Mouse (Mus musculus) cerebellum, postnatal 14 days (tissue): Measurements from ENCODE around the gene Dlst.
"Not testable (repeated sequence)": the region's sequence is repeated elsewhere in the genome, so short reads cannot be mapped to it uniquely, and the experiment has no call there.

Experiments used
- DNase-seq, 2 experiments: peaks; one replicate each; pipeline ENCODE4 v3.0.0; 2021; ENCODE audit warnings: mixed read lengths in 2 of 2

Dlst gene

DNA sequence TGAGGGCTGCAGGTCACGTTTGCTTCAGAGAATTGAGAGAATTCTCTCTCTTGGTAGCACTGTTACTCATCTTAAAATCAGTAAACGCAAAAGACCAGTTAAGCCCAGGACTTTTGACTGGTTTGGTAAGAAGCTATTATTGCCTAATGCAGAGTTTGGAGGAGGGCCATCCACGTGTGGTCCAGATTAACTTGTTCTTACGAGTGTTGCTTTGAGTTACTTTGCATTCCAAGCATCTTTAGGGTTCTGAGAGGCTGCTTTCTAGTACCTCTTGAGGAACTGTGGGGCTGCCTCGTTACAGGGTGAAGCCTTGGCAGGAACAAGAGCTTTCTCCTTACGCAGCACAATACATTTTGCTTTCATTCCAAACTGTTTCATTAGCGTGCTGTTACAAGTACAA, 5.0 kb downstream of the Dlst start:
- DNase-seq: no peak

- no peak for DNase-seq
Observed at GRCm38 (mm10) chr12:85121806-85122459, 11.3 kb downstream of the Dlst start.

GRCm38 (mm10) chr12:85123108-85123530, 12.5 kb downstream of the Dlst start:
- no peak for DNase-seq

DNA sequence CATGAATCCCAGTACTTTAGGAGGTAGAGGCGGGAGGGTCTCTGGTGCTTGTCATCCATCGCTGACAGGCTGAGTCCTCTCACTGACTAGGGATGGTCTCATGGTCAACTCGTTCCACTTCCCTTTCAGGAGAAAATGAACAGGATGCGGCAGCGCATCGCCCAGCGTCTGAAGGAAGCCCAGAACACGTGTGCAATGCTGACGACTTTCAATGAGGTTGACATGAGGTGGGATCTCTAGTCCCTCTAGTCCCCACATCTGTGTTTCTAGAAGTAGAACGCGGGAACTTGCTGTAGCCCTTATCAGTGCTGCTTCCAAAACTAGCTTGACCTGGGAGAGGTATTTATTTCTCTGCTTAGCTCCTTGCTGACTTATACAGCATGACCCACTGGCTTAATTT, 13.0 kb downstream of the Dlst start:
- DNase-seq: no peak

GRCm38 (mm10) chr12:85124751-85125150, 14.1 kb downstream of the Dlst start:
- no peak for DNase-seq

DNA sequence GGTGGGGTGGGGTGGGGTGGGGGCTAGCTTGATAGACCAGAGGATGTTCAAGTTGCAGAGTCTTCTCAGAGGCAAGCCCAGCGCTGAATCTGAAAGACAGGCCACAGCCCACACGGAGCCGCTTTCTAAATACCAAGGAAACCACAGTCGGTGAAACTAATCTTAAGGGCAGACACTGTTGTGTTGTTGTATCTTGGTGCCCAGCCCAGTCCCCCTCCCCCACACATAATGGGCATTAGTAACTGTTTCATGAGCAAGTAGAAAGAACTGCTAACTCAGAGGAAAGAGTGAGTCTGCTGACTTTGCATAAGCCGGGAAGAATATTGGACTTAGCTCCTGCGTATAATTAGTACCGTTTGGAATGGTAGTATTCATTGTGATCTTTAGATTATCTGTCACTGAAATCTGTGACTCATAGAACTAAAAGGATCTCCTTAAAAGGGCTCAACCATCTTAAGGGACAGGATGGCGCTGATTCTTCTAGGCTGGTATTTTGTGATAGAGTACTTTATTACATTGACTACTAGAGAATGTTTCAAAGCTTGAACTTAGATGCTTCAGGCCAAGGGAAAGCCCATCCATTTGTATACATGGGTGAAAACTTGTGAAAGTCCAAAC, 16.5 kb downstream of the Dlst start:
- no peak for DNase-seq

GRCm38 (mm10) chr12:85129426-85129978, 18.9 kb downstream of the Dlst start:
- DNase-seq: no peak

- DNase-seq: no peak
Observed at GRCm38 (mm10) chr12:85131361-85131760, 20.7 kb downstream of the Dlst start.

- DNase-seq: no peak
Observed at GRCm38 (mm10) chr12:85134043-85134794, 23.6 kb downstream of the Dlst start.

DNA sequence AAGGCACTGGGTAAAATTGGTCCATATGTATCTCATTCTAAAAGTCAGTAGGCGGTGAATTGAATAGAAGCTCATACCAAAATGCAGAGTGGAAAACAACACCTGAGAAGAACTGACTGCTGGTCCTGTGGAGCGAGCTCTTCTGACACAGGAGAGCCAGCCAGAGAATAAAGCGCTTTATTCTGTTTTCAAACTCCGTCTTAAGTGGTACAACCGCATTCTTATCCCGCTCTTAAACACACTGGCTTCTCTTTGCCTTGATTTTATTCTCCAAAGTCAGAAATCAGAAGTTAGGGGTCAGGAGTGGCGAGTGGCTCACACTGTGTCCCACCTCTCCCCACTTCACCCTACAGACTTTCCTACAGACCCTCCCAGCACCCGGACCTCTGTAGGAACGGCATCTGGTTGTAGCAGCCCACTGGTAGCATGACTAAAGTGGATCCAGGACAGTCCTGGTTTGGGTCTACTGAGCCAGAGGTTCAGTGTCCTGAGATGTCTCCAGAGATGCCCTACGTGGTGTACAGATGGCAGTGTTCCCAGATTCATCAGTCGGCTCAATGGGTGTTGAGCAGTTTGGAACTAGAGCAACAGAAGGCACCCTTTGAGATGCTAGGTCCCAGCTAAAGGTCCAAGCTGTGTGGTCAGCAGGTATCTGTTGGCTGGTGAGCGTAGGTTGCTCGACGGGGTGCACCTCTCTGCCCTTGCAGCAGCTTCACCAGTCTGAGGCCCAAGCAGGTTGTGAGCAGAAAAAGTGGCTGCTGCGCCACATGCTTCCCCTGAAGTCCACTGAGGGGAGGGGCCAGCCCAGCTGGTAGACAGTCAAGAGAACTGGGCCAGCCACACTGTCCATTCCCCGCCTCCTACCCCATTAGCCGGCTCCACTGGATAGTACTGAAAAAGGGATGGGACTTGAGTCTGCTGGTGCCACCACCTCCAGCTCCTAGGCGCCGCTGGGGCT, 25.2 kb downstream of the Dlst start:
- no peak for DNase-seq

DNA sequence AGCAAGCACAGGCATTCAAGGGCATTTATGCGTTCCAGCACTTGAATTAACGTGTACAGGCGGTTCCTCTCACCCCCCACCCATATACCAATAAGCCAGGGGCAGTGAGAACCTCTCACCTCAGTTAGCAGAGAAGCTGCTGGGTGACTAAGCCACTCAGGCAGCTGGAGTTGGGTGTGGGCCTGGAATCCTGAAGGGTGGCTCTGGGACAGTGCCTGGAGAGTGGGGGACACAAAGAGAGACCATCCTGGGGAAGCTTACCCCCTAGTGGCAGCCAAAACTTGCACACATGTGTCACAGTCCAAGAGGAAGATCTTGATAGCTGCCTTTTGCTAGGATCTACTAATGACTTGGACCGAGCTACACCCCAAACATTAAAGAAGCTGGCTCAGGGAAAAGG, 26.0 kb downstream of the Dlst start:
- no peak for DNase-seq

GRCm38 (mm10) chr12:85140036-85140701, 29.5 kb downstream of the Dlst start:
- DNase-seq: no peak

DNA sequence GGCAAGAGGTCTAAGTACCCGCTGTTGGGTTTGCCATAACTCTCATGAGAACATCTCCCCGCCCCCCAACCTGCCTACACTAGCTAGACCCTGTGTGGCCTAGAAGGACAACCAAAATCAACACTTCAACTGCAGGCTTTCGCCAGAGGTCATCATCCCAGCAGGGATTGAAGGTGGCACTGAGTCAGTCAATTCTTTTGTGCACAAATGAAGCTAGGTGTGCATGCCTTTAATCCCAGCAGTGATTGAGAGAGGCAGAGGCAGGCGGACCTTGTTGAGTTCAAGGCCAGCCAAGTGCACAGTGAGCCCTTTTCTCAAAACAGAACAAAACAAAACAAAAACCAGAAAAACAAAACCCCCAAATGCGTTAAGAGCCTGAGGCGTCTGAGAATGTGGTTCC, 30.5 kb downstream of the Dlst start:
- DNase-seq: no peak

DNA sequence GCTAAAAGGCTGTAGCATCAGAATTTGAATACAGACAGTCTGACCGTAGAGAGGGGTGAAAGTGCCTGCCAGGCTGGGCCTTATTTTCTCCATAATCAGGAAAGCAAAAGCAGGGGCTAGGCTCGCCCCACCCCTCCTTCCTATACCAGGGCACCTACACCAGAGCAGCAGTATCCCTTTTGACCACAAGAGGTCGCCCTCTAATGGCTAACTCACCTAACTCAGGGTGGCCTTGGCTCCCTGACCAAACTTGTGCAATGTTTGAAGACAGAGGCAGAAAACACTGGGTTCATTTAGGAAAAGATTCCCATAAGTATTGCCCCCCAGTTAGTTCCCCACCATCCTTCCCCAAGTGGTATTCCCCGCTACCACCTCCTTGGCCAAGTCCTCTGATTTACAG, 32.2 kb downstream of the Dlst start:
- peak; percentile 93 to 96 for DNase-seq

DNA sequence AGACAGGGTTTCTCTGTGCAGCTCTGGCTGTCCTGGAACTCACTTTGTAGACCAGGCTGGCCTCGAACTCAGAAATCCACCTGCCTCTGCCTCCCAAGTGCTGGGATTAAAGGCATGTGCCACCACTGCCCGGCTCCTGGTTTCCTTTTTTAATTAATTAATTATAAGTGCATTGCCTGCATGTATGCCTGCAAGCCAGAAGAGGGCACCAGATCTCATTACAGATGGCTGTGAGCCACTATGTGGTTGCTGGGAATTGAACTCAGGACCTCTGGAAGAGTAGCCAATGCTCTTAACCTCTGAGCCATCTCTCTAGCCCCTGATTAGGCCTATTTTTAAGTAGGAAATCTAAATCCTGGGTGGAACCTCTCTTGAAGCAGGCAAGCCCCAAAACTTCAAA, 33.6 kb downstream of the Dlst start:
- not testable (repeated sequence) for DNase-seq

DNA sequence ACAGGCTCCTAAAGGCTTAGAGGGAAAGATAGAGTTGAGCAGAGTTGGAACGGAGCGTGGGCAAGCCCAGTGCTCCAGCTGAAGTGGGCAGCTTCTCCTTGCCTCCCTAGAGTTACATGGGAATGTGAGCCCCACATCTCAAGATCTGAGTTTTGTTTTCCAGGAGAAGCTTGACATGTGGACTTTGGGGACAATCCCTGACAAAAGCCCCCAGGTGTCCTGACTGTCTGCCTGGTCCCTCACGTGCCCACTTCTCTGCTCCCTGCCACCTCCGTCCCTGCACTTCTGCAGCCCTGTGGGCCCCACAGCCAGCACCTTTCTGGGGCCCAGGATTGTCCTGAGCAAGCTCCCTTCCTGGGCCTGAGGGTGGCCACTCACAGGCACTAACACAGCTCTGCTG, 34.2 kb downstream of the Dlst start:
- DNase-seq: no peak

GRCm38 (mm10) chr12:85145630-85146029, 35.0 kb downstream of the Dlst start:
- peak; percentile 50 to 59 for DNase-seq

- no peak for DNase-seq
Observed at GRCm38 (mm10) chr12:85146355-85146754, 35.7 kb downstream of the Dlst start.

- no peak for DNase-seq
Observed at GRCm38 (mm10) chr12:85146881-85147280, 36.2 kb downstream of the Dlst start.

- no peak for DNase-seq
Observed at GRCm38 (mm10) chr12:85150321-85151001, 39.8 kb downstream of the Dlst start.
